Mouse (Mus musculus) heart, postnatal 0 days (tissue): ENCODE measurements around the gene Dok5.

ENCODE experiments used
- CTCF ChIP-seq: IDR thresholded peaks from 2 replicates; pipeline ENCODE4 v1.5.1; 2016; ENCODE audit warnings: antibody characterized with exemption, control low read depth, low read depth
- EP300 ChIP-seq: IDR thresholded peaks from 2 replicates; pipeline ENCODE4 v1.6.1; 2016; ENCODE audit warnings: antibody characterized with exemption, low read depth

DNA sequence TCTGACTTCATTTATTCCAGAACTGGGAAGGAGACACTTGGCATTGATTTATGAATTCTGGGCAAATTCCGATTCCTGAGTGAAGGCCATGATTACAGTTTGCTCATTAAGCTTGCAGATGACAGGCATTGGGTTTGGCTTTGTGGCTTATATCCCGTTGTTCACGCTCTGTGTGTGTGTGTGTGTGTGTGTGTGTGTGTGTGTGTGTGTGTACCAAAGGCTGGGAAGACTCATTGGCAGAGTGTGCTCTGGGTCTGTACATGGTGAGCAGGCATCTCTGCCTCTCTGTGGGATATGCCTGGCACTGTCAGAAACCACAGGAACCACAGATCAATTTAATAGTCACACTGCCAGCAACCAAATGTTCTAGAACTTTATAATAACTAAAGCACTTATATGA, 17.3 kb downstream of the Dok5 start:
- no peak for TF ChIP-seq CTCF
- no peak for TF ChIP-seq EP300
